Mouse (Mus musculus): ENCODE measurements around the gene Gm28998.
"Not testable (repeated sequence)": the region's sequence is repeated elsewhere in the genome, so short reads cannot be mapped to it uniquely, and the experiment has no call there.

The Gm28998 gene

DNA sequence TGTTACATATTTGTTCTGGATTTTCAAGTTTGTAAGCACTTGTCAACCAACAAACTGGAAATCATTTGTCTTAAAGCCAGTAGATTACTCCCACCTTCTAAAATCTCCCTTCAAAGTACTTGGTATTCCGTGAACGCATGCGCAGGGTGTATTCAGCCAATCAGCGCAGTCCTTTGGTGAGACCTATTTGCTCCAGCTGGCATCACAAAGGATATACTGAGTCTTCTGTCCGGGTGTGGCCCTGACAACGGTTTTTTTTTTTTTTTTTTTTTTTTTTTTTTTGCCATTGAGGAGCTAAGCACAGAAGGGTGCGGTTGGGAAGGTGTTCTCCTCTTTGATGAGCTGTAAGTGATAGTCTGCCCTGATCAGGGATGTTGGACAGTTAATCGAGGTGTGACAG is at the start of gene Gm28998:
Gm28998 (plus strand) TSS at position 301 of the 400 bp plus-strand sequence.
- DNase-seq (ENCODE audit: low read depth) = not testable (repeated sequence)
